Mouse (Mus musculus): ENCODE measurements around the gene Frmpd3. TPM values are rescaled to one million over a fixed set of nuclear protein-coding genes. Genes with fewer than 3 reads are reported as not detected.

Frmpd3 gene
- total and polyA plus RNA-seq, 2 experiments from 2014 or later: 0.08 TPM; not detected in 1

GRCm38 (mm10) chrX:140431981-140432380 lies 89.9 kb downstream of the Frmpd3 start:
- H3K4me3 ChIP-seq (ENCODE audit: low read depth, low read length): no peak overlapping the region
- no peaks in the 10 kb centered on the region for H3K36me3 ChIP-seq (replicated peaks; ENCODE audit: control insufficient read depth, insufficient read depth, low read length)
- ATAC-seq (ENCODE audit: insufficient read depth, low read depth) (no peak), DNase-seq (ENCODE audit: low spot score) (no peak)
- no peaks in the 10 kb centered on the region for H3K27me3 ChIP-seq (ENCODE audit: control insufficient read depth, insufficient read depth, low read length)
- 82% methylated on average over 15 of the region's 15 CpGs for WGBS
- no peak overlapping the region for H3K9ac ChIP-seq (replicated peaks; ENCODE audit: low read depth, low read length)
- TF ChIP-seq EP300 (IDR thresholded peaks at IDR 0.05; ENCODE audit: low read depth) (no peak), CTCF (IDR thresholded peaks at IDR 0.05; ENCODE audit: low read depth) (no peak)
- no peak overlapping the region for H3K4me2 ChIP-seq (ENCODE audit: low read depth, low read length)
- no peaks in the 10 kb centered on the region for H3K9me3 ChIP-seq (replicated peaks; ENCODE audit: control insufficient read depth, low read length)
- H3K4me1 ChIP-seq (ENCODE audit: control insufficient read depth, insufficient read depth): no peaks in the 10 kb centered on the region
- no peak overlapping the region for H3K27ac ChIP-seq (ENCODE audit: low read depth)

- no peak overlapping the region for H3K27ac ChIP-seq (ENCODE audit: low read depth)
- H3K36me3 ChIP-seq (replicated peaks; ENCODE audit: control insufficient read depth, insufficient read depth, low read length): no peaks in the 10 kb centered on the region
- no peaks in the 10 kb centered on the region for H3K4me1 ChIP-seq (ENCODE audit: control insufficient read depth, insufficient read depth)
- DNase-seq (ENCODE audit: low spot score) (no peak), ATAC-seq (ENCODE audit: insufficient read depth, low read depth) (no peak)
- peak overlapping the region; percentile 4; the same call in 1 of the 2 replicates for H3K4me2 ChIP-seq (ENCODE audit: low read depth, low read length)
- 69% methylated on average over 11 of the region's 11 CpGs for WGBS
- H3K9me3 ChIP-seq (replicated peaks; ENCODE audit: control insufficient read depth, low read length): no peaks in the 10 kb centered on the region
- no peak overlapping the region for H3K9ac ChIP-seq (replicated peaks; ENCODE audit: low read depth, low read length)
- H3K4me3 ChIP-seq (ENCODE audit: low read depth, low read length): no peak overlapping the region
- no peak for TF ChIP-seq CTCF (IDR thresholded peaks at IDR 0.05; ENCODE audit: low read depth)
- TF ChIP-seq EP300 (IDR thresholded peaks at IDR 0.05; ENCODE audit: low read depth): no peak
- H3K27me3 ChIP-seq (ENCODE audit: control insufficient read depth, insufficient read depth, low read length): no peaks in the 10 kb centered on the region
Observed at GRCm38 (mm10) chrX:140432786-140433185, 90.7 kb downstream of the Frmpd3 start.

- Histone ChIP-seq H3K9ac (replicated peaks; ENCODE audit: low read depth, low read length) (no peak overlapping the region), H3K36me3 (replicated peaks; ENCODE audit: control insufficient read depth, insufficient read depth, low read length) (no peaks in the 10 kb centered on the region), H3K4me1 (ENCODE audit: control insufficient read depth, insufficient read depth) (no peaks in the 10 kb centered on the region), H3K27me3 (ENCODE audit: control insufficient read depth, insufficient read depth, low read length) (no peaks in the 10 kb centered on the region), H3K27ac (ENCODE audit: low read depth) (no peak overlapping the region), H3K4me2 (ENCODE audit: low read depth, low read length) (no peak overlapping the region), H3K4me3 (ENCODE audit: low read depth, low read length) (no peak overlapping the region), H3K9me3 (replicated peaks; ENCODE audit: control insufficient read depth, low read length) (no peaks in the 10 kb centered on the region)
- DNase-seq (ENCODE audit: low spot score) (no peak), ATAC-seq (ENCODE audit: insufficient read depth, low read depth) (no peak)
- TF ChIP-seq EP300 (IDR thresholded peaks at IDR 0.05; ENCODE audit: low read depth): no peak
- TF ChIP-seq CTCF (IDR thresholded peaks at IDR 0.05; ENCODE audit: low read depth): no peak
Observed at GRCm38 (mm10) chrX:140437906-140438305, 95.8 kb downstream of the Frmpd3 start.

GRCm38 (mm10) chrX:140445551-140445950 lies 103.5 kb downstream of the Frmpd3 start:
- DNase-seq (ENCODE audit: low spot score) (no peak), ATAC-seq (ENCODE audit: insufficient read depth, low read depth) (no peak)
- H3K36me3 ChIP-seq (replicated peaks; ENCODE audit: control insufficient read depth, insufficient read depth, low read length): no peaks in the 10 kb centered on the region

GRCm38 (mm10) chrX:140450071-140450470 lies 108.0 kb downstream of the Frmpd3 start:
- 61% methylated on average over 3 of the region's 3 CpGs for WGBS
- no peak for ATAC-seq (ENCODE audit: insufficient read depth, low read depth)

More at GRCm38 (mm10) chrX:140445551-140445950, 103.5 kb downstream of the Frmpd3 start:
- no peak for TF ChIP-seq EP300 (IDR thresholded peaks at IDR 0.05; ENCODE audit: low read depth)
- TF ChIP-seq CTCF (IDR thresholded peaks at IDR 0.05; ENCODE audit: low read depth): no peak
- Histone ChIP-seq H3K9me3 (replicated peaks; ENCODE audit: control insufficient read depth, low read length) (no peaks in the 10 kb centered on the region), H3K27ac (ENCODE audit: low read depth) (no peak overlapping the region), H3K4me2 (ENCODE audit: low read depth, low read length) (no peak overlapping the region), H3K4me3 (ENCODE audit: low read depth, low read length) (no peak overlapping the region), H3K27me3 (ENCODE audit: control insufficient read depth, insufficient read depth, low read length) (no peaks in the 10 kb centered on the region), H3K4me1 (ENCODE audit: control insufficient read depth, insufficient read depth) (no peaks in the 10 kb centered on the region), H3K9ac (replicated peaks; ENCODE audit: low read depth, low read length) (no peak overlapping the region)
- 76% methylated on average over 13 of the region's 13 CpGs for WGBS

GRCm38 (mm10) chrX:140456279-140456731 lies 114.2 kb downstream of the Frmpd3 start, which contains the start of gene Prps1:
Prps1 (plus strand) TSS chrX:140456613.
- Histone ChIP-seq H3K27me3 (ENCODE audit: control insufficient read depth, insufficient read depth, low read length) (no peaks in the 10 kb centered on the region), H3K27ac (ENCODE audit: low read depth) (no peak within 1 kb of the TSS), H3K4me1 (ENCODE audit: control insufficient read depth, insufficient read depth) (no peaks in the 10 kb centered on the region), H3K4me3 (ENCODE audit: low read depth, low read length) (peak within 1 kb of the TSS; percentile 68), H3K4me2 (ENCODE audit: low read depth, low read length) (peak within 1 kb of the TSS; percentile 80), H3K9me3 (replicated peaks; ENCODE audit: control insufficient read depth, low read length) (no peaks in the 10 kb centered on the region), H3K9ac (replicated peaks; ENCODE audit: low read depth, low read length) (peak within 1 kb of the TSS; percentile 58), H3K36me3 (replicated peaks; ENCODE audit: control insufficient read depth, insufficient read depth, low read length) (no peaks in the 10 kb centered on the region)
- peak; percentile 87 for DNase-seq (ENCODE audit: low spot score)
- peak; percentile 98 for ATAC-seq (ENCODE audit: insufficient read depth, low read depth)
- TF ChIP-seq EP300 (IDR thresholded peaks at IDR 0.05; ENCODE audit: low read depth) (no peak), CTCF (IDR thresholded peaks at IDR 0.05; ENCODE audit: low read depth) (no peak)
- WGBS: 11% methylated on average over 26 of the region's 26 CpGs

More at GRCm38 (mm10) chrX:140450071-140450470, 108.0 kb downstream of the Frmpd3 start:
- no peak overlapping the region for H3K4me3 ChIP-seq (ENCODE audit: low read depth, low read length)
- H3K9me3 ChIP-seq (replicated peaks; ENCODE audit: control insufficient read depth, low read length): no peaks in the 10 kb centered on the region
- no peaks in the 10 kb centered on the region for H3K27me3 ChIP-seq (ENCODE audit: control insufficient read depth, insufficient read depth, low read length)
- no peak for DNase-seq (ENCODE audit: low spot score)
- H3K36me3 ChIP-seq (replicated peaks; ENCODE audit: control insufficient read depth, insufficient read depth, low read length): no peaks in the 10 kb centered on the region
- H3K4me1 ChIP-seq (ENCODE audit: control insufficient read depth, insufficient read depth): no peaks in the 10 kb centered on the region
- H3K4me2 ChIP-seq (ENCODE audit: low read depth, low read length): no peak overlapping the region
- no peak for TF ChIP-seq CTCF (IDR thresholded peaks at IDR 0.05; ENCODE audit: low read depth)
- TF ChIP-seq EP300 (IDR thresholded peaks at IDR 0.05; ENCODE audit: low read depth): no peak
- H3K27ac ChIP-seq (ENCODE audit: low read depth): no peak overlapping the region
- H3K9ac ChIP-seq (replicated peaks; ENCODE audit: low read depth, low read length): no peak overlapping the region

All from heart, postnatal 0 days (tissue).